Mouse (Mus musculus): ENCODE measurements around the gene Prr19.

Prr19 gene

DNA sequence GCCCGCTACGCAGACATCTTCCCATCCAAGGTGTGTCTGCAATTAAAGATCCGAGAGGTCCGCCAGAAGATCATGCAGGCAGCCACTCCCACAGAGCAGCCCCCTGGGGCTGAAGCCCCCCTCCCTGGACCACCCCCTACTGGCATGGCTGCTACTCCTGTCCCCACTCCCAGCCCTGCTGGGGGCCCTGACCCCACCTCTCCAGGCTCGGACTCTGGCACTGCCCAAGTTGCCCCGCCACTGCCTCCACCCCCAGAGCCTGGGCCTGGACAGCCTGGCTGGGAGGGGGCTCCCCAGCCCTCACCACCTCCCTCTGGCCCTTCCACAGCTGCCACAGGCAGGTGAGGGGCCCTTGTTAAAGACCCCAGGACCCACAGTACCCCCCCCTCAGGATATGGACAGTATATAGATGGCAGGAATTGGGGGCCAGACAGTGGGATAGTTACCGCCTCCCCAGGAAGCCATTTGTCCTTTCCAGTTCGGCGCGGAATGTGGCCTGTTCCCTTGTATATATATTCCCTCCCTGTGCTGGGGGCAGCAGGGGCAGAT lies 7.9 kb upstream of the Prr19 start:
- no peak for DNase-seq (ENCODE audit: low spot score)

DNA sequence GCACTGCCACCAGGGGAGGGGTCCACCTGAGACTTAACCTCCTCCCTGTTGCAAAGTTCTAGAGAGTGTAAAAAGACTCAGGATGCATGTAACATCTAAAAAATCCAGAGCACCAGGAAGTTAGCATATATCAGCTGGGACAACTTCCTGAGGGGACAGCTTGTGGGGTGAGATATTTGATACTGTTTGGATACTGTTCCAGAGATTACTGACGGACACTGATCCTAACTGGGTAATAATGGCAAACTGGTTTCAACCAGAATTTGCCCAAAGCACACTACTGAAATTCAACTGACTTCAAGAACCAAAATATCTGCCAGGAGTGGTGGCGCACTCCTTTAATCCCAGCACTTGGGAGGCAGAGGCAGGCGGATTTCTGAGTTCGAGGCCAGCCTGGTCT lies 6.7 kb upstream of the Prr19 start:
- DNase-seq (ENCODE audit: low spot score), result no peak

DNA sequence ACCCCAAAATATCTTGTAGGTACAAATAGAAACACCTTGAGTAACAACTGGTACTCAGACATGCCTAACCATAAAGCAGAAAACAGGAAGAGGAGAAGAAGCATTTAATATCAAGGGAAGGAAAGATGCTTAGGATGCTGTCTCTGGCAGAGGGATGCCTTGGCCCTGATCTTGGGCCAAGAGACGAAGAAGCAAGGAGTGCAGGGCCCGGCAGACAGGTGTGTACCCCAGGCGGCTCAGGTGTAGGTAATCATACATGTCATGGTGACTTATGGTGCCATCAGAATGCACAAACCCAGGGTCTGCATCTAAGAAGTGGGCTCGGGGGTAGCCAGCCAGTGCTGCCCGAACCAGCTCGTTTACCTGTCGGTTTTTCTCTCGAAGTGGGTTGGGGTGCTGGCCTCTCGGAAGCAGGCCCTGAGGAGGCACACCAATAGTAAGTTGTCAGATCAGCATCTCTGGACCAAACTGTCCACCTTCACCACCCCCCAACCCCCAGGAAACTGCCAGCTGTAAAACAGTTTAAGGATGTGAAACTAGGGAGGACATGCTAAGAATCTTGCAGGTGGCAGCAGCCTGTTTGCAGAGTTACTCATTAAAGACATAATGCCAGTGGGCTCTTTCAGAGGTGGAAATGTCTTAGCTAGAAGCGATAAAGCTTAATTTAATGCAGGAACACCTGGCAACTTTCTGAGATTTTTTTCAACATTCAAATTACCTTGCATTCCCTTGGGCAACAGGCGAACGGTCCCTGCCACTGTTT lies 6.1 kb upstream of the Prr19 start:
- DNase-seq (ENCODE audit: low spot score), result no peak

DNA sequence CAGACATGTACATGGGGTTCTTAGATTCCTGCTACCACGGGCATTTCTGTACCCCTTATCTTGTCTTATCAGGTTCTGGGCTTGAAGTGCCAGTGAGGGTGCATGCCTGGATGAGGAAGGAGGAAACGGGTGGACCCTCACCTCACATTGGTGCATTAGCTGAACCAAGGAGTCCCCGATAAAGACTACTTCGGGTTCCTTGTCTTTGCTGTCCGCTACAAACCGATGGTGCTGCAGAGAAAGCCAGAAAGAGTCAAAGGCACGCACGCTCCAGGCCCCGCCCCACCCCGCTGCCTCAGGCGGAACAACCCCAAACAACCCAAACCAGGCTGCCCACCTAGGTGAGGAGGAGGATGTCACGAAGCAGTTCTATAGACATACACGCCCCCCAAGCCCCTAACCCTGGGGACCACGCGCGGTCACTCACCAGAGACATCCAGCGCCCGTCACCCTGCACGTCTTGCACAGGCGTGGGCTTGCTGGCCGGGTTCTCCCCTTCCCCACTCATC lies 4.2 kb upstream of the Prr19 start:
- DNase-seq (ENCODE audit: low spot score), result peak; percentile 58

DNA sequence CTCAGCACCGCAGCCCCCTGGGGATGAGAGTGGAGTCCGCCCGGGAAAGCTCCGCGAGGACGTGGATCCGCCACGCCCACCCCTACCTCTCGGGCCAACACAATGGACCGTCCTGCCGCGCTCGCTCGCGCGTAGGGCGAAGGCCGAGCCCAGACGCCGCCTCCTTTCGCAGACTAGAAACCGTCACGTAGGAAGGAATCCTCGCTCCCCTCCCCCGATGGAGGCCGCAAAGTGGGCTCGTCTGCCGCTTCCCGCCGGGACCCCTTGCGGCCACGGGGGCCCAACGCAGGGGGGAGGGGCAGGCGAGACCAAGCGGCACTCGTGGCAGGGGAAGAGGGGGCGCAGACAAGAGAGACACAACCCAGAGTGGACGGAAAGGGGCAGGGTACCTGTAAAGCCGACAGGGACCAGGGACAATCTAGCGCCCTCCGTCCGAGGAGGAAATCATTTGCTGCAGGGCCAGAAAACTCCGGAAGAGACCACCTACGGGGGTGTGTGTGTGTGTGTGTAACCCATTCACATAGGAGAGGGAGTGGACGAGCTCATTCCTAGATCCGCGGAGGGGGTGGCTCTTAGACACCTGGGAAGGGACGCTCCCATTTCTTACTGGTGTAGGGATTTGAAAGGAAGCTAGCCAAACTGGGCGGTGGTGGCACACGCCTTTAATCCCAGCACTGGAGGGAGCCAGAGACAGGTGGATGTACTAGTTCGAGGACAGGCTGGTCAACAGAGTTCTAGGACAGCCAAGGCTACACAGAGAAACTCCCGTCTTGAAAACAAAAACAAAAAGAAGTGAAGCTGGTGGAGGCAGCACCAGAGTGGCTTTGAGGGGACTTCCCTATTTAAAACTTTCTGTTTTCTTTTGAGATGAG lies 3.5 kb upstream of the Prr19 start, which contains the start of gene Pafah1b3:
TSS of gene Pafah1b3 (minus strand) at position 533 of the 872 bp plus-strand sequence.
- DNase-seq (ENCODE audit: low spot score), result peak; percentile 96

DNA sequence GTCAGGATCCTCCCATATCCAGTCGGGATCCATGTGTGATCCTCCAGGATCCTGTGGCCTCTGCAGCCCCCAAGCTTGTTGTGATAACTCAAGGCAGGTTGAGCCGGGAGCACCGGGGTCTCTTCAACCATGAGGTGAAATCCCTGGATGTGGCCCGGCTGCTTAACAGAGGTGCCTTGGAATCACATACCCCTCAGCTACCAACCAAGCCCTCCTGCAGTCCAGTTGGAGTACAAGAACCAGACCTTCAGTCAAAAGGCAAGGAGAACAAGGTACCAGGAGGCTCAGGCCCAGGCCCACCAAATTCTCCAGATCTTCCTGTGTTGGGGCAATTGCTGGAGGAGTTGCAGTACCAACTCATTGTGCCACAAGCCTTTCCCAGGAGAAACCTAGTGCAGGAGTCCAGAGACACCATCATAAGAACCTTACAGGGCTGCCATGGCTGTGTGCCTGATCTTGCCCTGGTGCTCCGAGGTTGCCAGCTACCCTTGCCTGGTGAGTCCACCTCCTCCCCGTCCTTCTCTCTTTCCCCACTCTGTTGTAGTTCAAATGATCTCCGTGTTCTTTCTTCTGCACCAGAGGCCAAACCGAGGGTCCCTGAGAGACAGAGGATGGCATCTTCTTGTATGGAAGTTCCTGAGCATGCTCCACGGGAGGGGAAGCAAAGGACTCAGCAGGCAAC lies 1.9 kb downstream of the Prr19 start:
- no peak for DNase-seq (ENCODE audit: low spot score)

DNA sequence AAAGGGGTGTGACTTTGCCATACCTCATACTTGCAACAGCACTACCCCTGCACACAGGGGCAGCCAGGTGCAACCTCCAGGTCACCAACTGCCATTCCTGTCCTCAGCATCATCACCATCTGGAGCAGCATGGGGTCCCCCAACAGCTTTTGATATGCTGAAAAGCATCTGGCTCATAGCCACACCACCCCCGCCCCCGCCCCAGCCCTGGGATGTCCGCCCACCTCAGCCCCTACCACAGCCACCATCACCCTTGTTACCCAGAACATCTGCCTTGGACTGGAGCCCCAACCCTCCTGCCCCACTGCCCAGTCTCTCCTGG lies 2.4 kb downstream of the Prr19 start:
- no peak for DNase-seq (ENCODE audit: low spot score)

DNA sequence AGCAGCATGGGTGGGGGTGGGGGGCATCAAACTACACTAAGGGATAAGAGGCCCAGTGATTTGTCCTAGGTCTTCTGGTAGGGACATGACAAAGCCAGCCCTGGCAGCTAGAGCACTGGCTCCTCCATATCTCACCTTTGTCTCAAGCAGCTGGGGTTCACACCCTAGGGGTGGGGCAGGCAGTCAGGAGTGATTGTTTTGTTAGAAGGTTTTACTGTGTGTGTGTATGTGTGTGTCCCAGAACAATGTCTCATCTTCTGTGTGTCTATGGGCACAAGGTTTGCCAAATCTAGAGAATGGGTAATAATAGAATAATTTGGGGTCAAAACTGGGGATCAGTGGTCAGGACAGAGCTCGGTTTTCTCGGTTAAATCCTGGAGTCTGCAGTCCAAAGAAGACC lies 4.3 kb downstream of the Prr19 start:
- DNase-seq (ENCODE audit: low spot score), result no peak

DNA sequence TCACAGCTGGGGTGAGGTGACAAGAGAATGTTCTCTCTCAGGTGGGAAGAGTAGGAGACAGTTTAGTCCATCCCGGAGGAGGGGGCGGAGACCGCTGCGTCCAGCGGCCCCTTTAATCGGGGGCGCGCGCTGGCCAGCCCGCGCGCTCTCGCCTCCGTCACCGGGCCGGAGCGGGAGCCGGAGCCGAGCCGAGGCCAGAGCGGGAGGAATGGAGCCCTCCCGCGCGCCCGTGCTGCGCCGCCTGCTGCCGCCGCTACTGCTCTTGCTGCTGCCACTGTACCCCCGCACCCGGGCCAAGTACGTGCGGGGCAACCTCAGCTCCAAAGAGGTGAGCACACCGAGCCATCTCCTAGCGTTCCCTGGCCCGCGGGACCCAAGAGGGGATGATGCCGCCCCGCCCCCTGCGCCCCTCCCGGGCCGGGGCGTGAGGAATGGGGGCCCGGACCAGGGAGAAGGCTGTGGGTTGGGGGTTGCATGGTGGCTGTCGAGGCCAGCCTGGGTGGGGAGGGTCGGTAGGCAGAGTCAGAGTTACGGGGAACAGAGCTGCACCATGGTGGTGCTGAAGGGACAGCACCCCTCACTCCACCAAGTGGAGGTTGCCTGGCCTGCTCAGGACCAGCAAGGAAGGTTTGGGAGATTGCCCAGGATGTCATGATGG lies 4.9 kb downstream of the Prr19 start, which contains the start of gene Tmem145:
TSS of gene Tmem145 (plus strand) at position 151 of the 658 bp plus-strand sequence.
- peak; percentile 92 for DNase-seq (ENCODE audit: low spot score)

DNA sequence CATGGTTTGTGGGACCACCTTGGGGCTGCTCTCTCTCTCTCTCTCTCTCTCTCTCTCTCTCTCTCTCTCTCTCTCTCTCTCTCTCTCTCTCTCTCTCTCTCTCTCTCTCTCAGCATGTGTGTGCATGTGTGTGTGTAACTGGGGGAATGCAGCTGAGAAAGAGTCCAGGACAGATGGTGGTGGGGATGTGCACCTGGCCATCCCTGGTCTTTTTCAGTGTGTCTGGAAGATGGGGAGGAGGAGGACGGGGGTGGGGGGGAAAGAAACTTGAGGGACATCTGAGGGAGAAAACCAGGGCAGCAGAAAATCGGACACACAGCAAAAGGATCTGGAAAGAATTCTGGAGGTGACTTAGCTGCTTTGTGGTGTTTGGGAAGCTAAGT lies 5.4 kb downstream of the Prr19 start:
- no peak for DNase-seq (ENCODE audit: low spot score)

DNA sequence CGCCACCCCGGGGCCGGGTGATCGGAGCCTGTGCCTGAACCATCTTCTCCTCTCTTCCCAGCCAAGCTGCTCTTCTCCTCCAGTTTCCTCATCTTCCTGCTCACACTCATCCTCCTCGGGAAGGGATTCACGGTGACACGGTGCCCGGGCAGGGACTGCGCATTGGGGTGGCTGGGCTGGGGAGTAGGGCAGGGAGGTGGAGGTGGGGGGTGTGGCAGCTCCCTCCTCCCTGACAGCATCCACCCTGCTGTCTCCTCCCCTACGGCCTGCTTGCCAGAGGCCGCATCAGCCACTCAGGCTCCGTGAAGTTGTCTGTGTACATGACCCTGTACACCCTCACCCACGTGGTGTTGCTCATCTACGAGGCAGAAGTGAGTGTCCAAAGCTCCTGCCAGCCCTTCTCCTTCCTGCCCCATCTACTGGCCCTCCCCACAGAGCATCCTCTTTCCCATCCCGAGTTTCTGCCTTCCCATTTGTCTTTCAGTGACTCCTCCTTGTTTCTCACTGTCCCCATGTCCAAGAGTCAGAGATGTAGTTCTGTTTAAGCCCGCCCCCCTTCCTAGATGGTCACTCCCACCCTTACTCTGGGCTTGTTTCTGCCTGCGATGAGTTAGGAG lies 7.6 kb downstream of the Prr19 start:
- no peak for DNase-seq (ENCODE audit: low spot score)

DNA sequence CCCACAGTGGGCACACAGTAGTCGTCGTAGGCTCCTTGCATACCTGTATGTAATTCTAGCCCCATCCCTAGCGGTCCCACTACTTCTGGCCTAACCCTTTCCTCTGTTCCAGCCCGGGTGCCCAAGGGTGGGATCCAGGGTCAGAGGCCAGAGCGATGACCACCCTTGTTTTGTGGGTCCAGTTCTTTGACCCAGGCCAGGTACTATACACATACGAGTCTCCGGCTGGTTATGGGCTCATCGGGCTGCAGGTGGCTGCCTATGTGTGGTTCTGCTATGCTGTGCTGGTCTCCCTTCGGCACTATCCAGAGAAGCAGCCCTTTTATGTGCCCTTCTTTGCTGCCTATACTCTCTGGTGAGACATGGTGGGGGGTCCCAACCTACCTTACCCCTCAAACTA lies 8.2 kb downstream of the Prr19 start:
- DNase-seq (ENCODE audit: low spot score), result no peak

DNA sequence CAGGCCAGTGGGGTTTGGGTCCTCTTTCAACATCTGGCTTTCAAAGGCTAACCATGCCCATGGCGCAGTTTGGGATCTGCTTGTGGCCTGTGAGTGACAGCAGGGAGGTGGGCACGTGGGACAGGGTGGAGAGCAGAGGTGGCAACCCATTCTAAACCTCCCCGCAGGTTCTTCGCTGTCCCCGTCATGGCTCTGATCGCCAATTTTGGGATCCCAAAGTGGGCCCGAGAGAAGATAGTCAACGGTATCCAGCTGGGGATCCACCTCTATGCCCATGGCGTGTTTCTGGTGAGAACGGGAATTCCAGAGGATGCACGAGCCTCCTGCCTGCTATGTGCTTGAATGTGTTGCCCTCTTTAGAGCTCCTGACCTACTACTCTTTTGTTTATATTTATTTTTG lies 10.0 kb downstream of the Prr19 start:
- no peak for DNase-seq (ENCODE audit: low spot score)

DNA sequence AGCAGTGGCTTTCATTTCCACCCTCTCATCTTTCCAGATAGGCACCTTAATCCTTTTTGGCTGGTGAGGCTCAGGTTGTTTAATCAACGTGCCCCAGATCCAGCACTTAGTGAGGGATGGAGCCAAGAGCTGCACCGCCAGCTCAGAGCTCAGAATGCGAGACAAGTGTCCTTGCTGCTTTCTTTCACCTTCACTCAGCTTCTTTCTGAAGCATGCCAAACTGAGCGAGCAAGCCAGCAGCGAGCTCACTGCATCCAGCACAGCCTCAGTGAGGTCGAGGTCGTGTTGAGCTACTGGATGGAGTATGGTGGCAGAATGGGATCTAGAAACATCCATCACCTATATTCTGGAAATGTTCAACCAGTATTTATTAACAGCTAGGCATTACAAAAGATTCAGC lies 12.1 kb downstream of the Prr19 start:
- DNase-seq (ENCODE audit: low spot score), result no peak

DNA sequence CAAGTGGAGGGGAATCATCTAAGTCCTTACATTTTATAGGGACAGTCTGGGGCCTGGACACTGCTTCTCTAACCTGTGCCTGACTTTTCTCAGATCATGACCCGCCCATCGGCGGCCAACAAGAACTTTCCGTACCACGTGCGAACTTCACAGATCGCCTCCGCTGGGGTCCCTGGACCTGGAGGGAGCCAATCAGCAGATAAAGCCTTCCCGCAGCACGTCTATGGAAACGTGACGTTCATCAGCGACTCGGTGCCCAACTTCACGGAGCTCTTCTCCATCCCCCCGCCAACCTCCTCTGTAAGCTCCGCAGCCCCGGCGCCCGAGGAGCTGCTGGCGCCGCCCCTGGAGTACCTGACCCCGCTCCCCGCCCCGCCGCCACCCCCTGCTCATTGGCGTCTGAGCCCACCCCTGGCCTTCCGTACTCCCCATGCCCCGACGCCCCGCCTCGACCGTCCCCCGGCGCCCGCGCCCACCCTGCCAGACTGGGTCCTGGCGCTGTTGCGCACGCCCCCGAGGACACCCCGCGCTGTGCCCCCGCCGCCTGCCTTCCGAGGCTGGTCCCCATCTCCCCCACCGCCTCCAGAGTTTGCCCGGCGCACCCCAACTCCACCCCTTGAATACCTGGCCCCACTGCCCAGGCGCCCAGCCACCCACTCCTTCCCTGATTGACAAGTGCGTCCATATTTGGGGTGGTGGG lies 13.5 kb downstream of the Prr19 start:
- DNase-seq (ENCODE audit: low spot score), result peak; percentile 28

DNA sequence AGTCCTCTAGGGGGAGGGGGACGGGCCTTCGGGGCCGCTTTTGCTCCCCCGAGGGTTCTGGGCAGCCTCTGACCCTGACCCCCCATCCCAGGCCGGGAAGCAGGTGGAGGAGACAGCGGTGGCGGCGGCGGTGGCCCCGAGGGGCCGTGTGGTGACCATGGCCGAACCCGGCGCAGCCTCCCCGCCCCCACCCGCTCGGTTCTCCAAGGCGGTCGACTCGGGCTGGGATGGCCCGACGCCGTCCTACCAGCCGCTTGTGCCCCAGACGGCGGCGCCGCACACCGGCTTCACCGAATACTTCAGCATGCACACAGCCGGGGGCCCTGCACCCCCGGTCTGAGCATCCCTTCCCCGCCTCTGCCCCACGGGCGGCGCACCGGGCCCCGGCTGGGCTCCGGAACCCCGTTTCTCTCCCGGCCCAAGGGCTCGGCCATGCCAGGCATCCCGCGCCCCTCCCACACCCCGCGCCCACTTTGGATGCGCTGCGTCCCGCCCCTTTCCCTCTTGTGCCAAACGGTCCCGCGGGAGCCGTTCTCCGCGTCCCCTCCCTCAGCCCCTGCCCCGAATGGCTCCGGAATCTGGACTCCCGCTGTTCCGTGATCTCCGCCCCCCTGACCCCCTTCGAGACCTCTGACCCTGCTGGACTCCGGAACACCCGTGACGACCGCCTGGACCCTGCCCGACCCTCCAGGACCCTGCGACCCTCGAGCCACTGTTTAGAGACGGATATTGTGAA lies 14.3 kb downstream of the Prr19 start:
- DNase-seq (ENCODE audit: low spot score), result peak; percentile 55

DNA sequence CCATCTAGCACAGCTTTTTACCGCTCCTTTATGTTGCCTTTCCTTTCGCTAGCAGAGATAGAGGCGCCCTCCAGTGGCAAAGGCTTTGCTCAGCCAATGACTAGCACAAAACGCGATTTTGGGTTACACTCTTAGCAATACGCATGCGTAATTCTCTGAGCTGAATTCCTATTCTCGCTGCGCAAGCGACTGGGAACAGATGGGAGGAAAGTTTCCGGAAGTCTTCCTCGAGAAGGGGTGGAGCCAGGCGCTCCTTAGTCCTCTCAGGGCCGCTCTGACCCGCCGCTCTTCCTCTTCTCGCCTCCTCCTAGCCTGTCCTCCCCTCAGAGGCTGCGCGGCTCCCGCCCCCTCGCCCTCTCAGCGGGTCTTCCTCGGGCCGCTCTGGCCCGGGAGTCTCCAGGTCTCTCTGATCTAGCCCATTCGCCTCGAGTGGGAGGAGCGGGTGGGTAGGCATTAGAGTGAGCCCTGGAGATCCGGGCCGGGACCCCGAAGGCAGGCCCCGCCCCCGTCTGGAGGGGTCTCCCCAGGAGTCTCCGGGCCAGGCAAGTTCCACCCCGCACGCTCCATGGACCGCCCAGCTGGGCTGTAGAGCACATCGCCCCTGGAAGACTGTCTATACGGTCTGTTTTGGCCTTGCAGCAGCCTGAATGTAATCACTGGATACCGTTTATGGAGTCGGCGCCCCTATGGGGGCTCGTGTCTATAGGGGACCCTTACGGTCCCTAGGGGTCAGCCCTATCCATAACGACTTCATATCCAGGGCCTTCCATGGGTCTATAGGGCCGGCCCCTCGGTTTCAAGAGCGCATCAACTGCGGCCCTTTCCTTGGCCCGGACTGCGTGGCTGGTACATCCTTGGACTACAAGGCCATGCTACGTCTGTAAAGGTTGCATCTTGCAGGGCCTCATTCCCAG lies 15.6 kb downstream of the Prr19 start, which contains the start of gene Megf8:
TSS of gene Megf8 (plus strand) at position 633 of the 914 bp plus-strand sequence.
- DNase-seq (ENCODE audit: low spot score), result peak; percentile 100

DNA sequence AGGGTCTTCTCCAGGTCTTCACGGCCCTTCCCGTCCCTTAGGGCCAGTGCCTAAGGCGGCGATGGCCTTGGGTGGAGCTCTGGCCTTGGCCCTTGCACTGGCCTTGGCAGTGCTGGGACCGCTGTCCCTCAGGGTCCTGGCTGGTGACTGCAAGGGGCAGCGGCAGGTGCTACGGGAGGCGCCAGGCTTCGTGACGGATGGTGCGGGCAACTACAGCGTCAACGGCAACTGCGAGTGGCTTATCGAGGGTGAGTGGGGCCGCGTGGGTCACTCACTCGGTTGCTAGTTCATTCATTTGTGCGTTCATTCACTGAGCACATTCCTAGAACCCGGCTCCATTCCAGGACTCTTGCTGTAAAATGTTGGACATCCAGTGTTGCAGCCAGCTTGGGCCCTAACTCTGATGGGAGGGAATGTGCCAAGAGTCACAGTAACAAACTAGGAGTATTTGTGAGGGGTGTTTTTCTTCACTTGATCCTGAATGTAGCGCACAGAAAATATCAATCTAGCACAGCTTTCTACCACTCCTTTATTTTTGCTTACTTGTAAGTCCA lies 16.3 kb downstream of the Prr19 start:
- peak; percentile 47 for DNase-seq (ENCODE audit: low spot score)

Measured in embryo, embryonic 10 days (tissue).